Mouse (Mus musculus): ENCODE data around the gene Brsk1. TPM values are rescaled to one million over a fixed set of nuclear protein-coding genes. Genes with fewer than 3 reads are reported as not detected.

Gene Brsk1
- polyA plus RNA-seq, 1 experiment: 0.01 TPM

DNA sequence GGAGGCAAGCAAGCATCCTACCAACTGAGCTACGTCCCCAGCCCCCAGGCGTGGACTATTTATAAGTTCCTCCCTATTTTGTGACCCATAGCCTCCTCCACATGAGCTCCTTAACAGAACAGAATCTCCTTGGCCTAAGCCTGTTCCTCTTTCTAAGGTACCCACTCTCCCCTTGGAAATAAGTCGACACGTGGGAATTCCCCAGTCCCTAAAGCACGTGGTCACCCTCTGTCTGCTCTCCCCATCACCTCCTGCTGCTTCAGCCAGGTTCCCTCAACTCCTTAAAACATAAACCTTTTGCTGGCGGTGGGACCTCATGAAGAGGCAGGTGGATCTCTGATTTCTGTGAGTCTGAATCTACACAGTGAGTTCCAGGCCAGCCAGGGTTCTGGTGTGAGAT, 26.6 kb downstream of the Brsk1 start:
- TF ChIP-seq TAL1 (IDR thresholded peaks at IDR 0.05; ENCODE audit: low read length) (no peak), GATA1 (IDR thresholded peaks at IDR 0.05; ENCODE audit: low read length) (no peak)
- Histone ChIP-seq H3K9me3 (ENCODE audit: control insufficient read depth, low read length) (no peaks in the 10 kb centered on the region), H3K27me3 (ENCODE audit: control insufficient read depth) (no peaks in the 10 kb centered on the region; the same call in 1 of the 2 replicates), H3K4me1 (ENCODE audit: control insufficient read depth) (no peaks in the 10 kb centered on the region), H3K36me3 (ENCODE audit: control insufficient read depth) (no peaks in the 10 kb centered on the region), H3K4me3 (replicated peaks) (no peak overlapping the region)

DNA sequence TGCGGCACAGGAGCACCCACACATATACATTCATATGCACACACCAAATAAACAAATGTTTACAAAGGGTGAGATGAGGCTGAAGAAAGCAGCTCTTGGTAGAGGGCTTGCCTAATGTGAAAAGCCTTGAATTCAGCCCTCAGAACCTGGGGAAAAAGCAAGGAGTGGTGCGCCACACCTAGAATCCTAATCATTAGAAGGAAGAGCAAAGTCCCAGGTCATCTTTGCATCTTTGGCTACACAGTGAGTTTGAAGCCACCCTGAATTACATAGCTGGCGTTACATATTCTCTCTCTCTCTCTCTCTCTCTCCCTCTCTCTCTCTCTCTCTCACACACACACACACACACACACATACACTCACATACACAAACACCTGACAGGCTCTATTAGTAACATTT, 28.9 kb downstream of the Brsk1 start:
- Histone ChIP-seq H3K36me3 (ENCODE audit: control insufficient read depth) (no peaks in the 10 kb centered on the region), H3K4me1 (ENCODE audit: control insufficient read depth) (no peaks in the 10 kb centered on the region; the same call in 1 of the 2 replicates), H3K4me3 (replicated peaks) (no peak overlapping the region), H3K27me3 (ENCODE audit: control insufficient read depth) (peaks cover 8% of the 10 kb centered on the region), H3K9me3 (ENCODE audit: control insufficient read depth, low read length) (no peaks in the 10 kb centered on the region)
- no peak for TF ChIP-seq GATA1 (IDR thresholded peaks at IDR 0.05; ENCODE audit: low read length)

DNA sequence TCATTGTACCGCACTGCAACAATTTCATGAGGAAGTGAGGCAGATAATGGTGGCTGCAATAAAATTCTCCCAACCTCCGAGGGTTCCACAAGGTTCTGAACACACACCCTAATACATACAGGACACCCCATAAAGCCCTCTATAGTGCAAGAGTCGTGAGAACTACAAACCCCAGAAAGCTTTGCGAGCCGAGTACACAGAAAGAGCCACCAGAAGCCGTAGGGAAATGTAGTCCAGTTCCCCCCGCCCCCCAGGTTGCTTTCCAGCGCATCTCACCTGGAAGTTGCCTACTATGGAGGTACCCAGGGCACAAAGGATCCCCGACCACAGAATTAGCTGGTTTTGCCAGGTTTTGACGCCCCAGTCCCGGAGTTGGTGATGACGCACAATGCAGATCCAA, 33.1 kb downstream of the Brsk1 start:
- no peak for TF ChIP-seq TAL1 (IDR thresholded peaks at IDR 0.05; ENCODE audit: low read length)
- no peak for TF ChIP-seq GATA1 (IDR thresholded peaks at IDR 0.05; ENCODE audit: low read length)
- no peaks in the 10 kb centered on the region; the same call in 1 of the 2 replicates for H3K4me1 ChIP-seq (ENCODE audit: control insufficient read depth)
- H3K4me3 ChIP-seq (replicated peaks): peak overlapping the region; percentile 25
- H3K36me3 ChIP-seq (ENCODE audit: control insufficient read depth): no peaks in the 10 kb centered on the region
- H3K9me3 ChIP-seq (ENCODE audit: control insufficient read depth, low read length): no peaks in the 10 kb centered on the region
- peaks cover 13% of the 10 kb centered on the region for H3K27me3 ChIP-seq (ENCODE audit: control insufficient read depth)

DNA sequence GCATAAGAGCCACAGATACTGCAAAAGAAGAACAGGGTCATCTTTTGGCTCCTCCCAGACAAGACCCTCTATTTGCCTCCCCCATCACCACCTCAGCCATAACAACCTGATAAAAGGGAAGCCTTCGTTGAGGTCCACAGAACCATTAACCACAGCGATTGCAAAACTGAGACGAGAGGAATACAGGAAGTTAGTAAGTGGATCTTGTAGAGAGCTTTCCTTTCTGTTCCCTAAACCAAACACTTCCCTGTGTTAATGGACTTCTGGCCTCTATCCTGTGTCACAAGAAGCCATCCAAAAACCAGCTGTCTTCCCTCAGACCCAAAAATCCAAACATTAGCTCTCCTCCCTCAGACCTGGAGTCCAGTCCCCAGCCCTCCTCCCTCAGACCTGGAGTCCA, 34.0 kb downstream of the Brsk1 start:
- Histone ChIP-seq H3K4me3 (replicated peaks) (no peak overlapping the region), H3K36me3 (ENCODE audit: control insufficient read depth) (no peaks in the 10 kb centered on the region)
- no peak for TF ChIP-seq GATA1 (IDR thresholded peaks at IDR 0.05; ENCODE audit: low read length)
- TF ChIP-seq TAL1 (IDR thresholded peaks at IDR 0.05; ENCODE audit: low read length): no peak

DNA sequence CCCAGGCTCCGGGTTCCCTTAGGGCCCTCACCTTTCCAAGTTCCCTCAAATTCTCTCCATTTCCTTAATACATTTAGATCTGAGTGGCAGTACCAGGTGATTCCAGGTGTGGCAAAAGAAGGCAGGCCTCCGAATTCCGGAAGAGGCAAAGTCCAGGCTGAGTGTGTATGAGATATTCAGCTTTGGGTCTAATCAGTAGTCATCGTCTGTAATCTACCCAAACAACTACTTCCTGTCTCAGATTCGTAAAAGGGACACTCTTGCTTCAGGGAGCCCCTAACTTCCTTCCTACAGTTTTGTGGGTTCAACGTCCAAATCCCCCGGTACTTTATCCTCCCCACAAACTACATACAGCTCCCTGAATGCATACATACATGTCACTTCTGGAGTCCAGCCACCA, 34.8 kb downstream of the Brsk1 start, which contains the start of gene Tmem150b:
Gene Tmem150b (minus strand): TSS at position 81 of the 400 bp plus-strand sequence.
- H3K4me1 ChIP-seq (ENCODE audit: control insufficient read depth): no peaks in the 10 kb centered on the region; the same call in 1 of the 2 replicates
- TF ChIP-seq GATA1 (IDR thresholded peaks at IDR 0.05; ENCODE audit: low read length) (no peak), TAL1 (IDR thresholded peaks at IDR 0.05; ENCODE audit: low read length) (no peak)
- H3K4me3 ChIP-seq (replicated peaks): no peak within 1 kb of the TSS
- no peaks in the 10 kb centered on the region for H3K9me3 ChIP-seq (ENCODE audit: control insufficient read depth, low read length)
- no peaks in the 10 kb centered on the region for H3K36me3 ChIP-seq (ENCODE audit: control insufficient read depth)
- peaks cover 13% of the 10 kb centered on the region for H3K27me3 ChIP-seq (ENCODE audit: control insufficient read depth)

More for the DNA sequence above, 34.0 kb downstream of the Brsk1 start:
- peaks cover 13% of the 10 kb centered on the region for H3K27me3 ChIP-seq (ENCODE audit: control insufficient read depth)
- H3K4me1 ChIP-seq (ENCODE audit: control insufficient read depth): no peaks in the 10 kb centered on the region; the same call in 1 of the 2 replicates
- H3K9me3 ChIP-seq (ENCODE audit: control insufficient read depth, low read length): no peaks in the 10 kb centered on the region

DNA sequence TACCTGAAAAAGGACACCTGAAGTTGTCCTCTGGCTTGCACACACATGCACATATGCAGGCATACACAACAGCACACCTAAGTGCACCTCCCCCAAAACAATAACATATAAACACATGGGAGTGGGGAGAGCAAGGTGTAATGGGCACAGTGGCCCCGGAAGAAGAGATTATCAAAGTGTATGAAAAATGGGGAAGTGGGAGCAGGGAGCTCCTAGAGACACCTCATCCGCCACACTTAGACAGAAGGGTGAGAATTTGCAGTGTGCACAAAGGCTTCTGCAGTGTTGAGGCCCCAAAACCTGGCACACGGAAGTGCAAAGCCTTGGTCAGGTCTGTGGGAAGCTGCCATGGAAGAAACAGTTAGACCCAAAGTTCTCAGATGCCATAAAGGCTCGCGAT, 40.7 kb downstream of the Brsk1 start:
- Histone ChIP-seq H3K4me1 (ENCODE audit: control insufficient read depth) (peaks cover 25% of the 10 kb centered on the region), H3K4me3 (replicated peaks) (no peak overlapping the region), H3K9me3 (ENCODE audit: control insufficient read depth, low read length) (no peaks in the 10 kb centered on the region), H3K27me3 (ENCODE audit: control insufficient read depth) (no peaks in the 10 kb centered on the region), H3K36me3 (ENCODE audit: control insufficient read depth) (no peaks in the 10 kb centered on the region)
- no peak for TF ChIP-seq GATA1 (IDR thresholded peaks at IDR 0.05; ENCODE audit: low read length)
- no peak for TF ChIP-seq TAL1 (IDR thresholded peaks at IDR 0.05; ENCODE audit: low read length)

DNA sequence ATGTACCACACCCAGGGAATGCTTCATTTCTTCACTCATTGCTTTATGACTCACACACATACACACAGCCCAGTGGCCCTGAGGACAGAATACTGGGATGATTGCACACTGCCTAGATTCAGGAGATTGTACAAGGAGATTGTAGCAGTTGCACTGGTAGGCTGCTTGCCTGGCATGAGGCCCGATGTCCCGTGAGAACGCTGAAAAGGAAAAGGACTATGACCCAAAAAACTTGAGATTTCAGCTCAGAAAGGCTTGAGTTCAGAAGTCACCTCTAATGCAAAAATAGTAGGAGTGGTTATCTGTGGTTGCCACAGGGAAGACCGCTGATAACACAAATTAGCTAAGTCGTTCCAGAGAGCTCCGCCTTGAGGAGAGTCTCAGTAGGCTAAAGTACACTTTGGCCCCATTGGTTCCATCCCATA, 42.6 kb downstream of the Brsk1 start:
- no peaks in the 10 kb centered on the region for H3K9me3 ChIP-seq (ENCODE audit: control insufficient read depth, low read length)
- no peak overlapping the region for H3K4me3 ChIP-seq (replicated peaks)
- TF ChIP-seq TAL1 (IDR thresholded peaks at IDR 0.05; ENCODE audit: low read length): no peak
- peak; percentile 34; the same call in 1 of the 2 replicates for TF ChIP-seq GATA1 (IDR thresholded peaks at IDR 0.05; ENCODE audit: low read length)
- peaks cover 27% of the 10 kb centered on the region for H3K4me1 ChIP-seq (ENCODE audit: control insufficient read depth)
- no peaks in the 10 kb centered on the region for H3K36me3 ChIP-seq (ENCODE audit: control insufficient read depth)
- H3K27me3 ChIP-seq (ENCODE audit: control insufficient read depth): no peaks in the 10 kb centered on the region

DNA sequence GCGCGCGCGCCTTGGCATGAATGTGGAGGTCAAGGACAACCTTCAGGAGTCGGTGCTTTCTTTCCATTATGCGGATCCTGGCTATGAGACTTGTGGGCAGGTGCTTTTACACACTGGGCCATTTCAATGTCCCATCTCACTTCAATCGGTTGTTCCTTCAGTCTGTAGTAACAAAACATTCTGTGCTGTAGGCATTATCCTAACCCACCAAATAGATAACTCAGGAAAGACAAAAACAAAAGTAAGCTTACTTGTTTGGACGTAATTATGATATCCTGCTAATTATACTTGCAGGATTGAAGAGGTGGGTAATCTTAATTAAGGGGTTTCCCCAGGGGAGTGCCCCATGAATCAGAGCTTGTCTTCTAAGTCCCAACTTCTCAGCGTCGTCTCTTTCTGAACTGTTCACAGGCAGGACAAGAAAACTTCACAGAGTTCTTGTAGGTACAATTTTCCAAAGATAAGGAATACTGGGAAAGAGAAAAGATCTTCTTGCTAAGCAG, 48.7 kb downstream of the Brsk1 start:
- peak overlapping the region; percentile 89 for H3K4me3 ChIP-seq (replicated peaks)
- TF ChIP-seq GATA1 (IDR thresholded peaks at IDR 0.05; ENCODE audit: low read length): no peak
- no peak for TF ChIP-seq TAL1 (IDR thresholded peaks at IDR 0.05; ENCODE audit: low read length)
- H3K4me1 ChIP-seq (ENCODE audit: control insufficient read depth): peaks cover 58% of the 10 kb centered on the region
- peaks cover 23% of the 10 kb centered on the region for H3K36me3 ChIP-seq (ENCODE audit: control insufficient read depth)
- H3K9me3 ChIP-seq (ENCODE audit: control insufficient read depth, low read length): no peaks in the 10 kb centered on the region
- no peaks in the 10 kb centered on the region for H3K27me3 ChIP-seq (ENCODE audit: control insufficient read depth)

DNA sequence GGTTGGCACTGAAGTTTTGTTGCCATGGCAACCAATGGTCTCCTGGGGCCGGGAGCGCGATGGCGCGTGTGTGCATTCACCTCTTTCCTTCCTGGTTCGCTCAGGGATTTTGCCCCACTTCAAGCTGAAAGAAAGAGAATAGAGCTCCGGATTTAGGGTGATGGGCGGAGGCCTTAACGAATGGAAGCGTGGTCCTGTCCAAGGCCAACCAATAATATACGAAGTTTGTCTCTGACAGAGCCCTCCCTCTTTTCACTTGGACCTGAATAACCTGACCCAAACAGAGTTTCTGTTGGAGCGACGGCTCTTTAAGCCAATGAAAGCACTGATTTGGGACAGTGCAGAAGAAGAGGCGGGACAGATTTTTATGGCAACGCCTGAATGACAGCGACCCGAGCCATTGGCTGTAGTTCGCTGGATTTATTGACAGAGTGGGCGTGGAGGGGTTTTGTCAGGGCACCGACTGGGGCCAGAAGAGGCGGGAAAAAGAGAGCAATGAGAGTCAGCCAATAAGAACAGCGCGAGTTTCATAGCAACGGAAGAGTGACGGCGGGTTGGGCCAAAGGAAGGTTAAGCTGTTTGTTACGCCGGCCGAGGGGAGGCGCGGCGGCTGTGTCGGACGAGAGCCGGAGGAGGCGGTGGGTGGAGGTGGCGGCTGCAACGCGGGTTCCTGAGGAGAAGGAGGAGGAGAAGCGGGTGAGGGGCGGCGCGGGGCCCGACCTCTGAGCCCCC, 49.3 kb downstream of the Brsk1 start, which contains the start of gene Kmt5c:
Gene Kmt5c (plus strand): TSS at position 572 of the 732 bp plus-strand sequence.
- Histone ChIP-seq H3K4me3 (replicated peaks) (peak within 1 kb of the TSS; percentile 89), H3K36me3 (ENCODE audit: control insufficient read depth) (peaks cover 30% of the 10 kb centered on the region), H3K27me3 (ENCODE audit: control insufficient read depth) (no peaks in the 10 kb centered on the region), H3K9me3 (ENCODE audit: control insufficient read depth, low read length) (no peaks in the 10 kb centered on the region), H3K4me1 (ENCODE audit: control insufficient read depth) (peaks cover 64% of the 10 kb centered on the region)
- no peak for TF ChIP-seq TAL1 (IDR thresholded peaks at IDR 0.05; ENCODE audit: low read length)
- TF ChIP-seq GATA1 (IDR thresholded peaks at IDR 0.05; ENCODE audit: low read length): no peak

All from erythroblast, embryonic 14.5 days (primary cell).